Mouse (Mus musculus): Measurements from ENCODE around the gene Tex48. TPM values are rescaled to one million over a fixed set of nuclear protein-coding genes. Genes with fewer than 3 reads are reported as not detected.

Gene Tex48
- not detected for total RNA-seq (2021)
- long read RNA-seq, experiment 1: 0 reads
- long read RNA-seq, experiment 2: 0 reads

DNA sequence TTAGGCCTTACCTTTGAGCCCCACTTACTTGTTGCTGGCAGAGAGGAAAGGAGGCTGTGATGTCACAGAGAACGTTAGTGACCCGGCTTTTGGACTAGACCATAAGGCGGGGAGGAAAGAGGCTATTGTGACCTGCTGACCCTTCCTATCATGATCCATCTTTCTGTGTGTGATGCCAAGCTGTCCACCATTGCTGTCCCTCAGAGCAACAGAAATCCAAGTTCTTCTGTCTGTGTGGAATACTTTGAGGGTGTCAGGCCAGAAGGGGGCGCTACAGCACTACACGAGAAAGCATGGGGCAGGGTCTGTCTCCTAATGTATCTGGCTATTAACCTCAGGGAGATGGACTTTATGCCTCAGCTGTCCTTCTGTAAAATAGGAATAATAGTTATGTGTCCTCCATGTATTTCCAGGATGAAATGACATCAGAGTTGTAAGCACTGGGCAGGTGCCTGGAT is at the start of gene Tex48:
Tex48 (minus strand) TSS at position 51 of the 458 bp plus-strand sequence.
- DNase-seq: peak; percentile 38

DNA sequence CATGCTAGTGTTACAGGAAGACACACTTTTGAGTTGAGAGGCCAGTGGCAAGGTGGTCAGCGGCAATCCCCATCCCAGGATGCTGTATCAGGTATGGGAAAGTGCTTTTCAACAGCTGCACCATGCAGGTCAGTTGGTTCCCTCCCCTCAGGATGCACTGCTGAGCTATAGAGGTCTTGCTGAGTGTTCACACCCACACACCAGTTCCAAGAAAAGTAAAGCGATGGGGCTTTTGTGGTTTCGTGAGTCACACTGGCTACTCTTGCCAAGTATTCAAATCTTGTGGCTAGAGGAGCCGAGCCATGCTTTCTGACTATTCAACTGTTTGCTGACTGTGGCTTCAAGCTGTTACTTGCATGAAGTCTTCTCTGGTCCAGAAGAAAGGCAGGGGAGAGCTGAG is 46.0 kb upstream of the Tex48 start:
- no peak for DNase-seq

DNA sequence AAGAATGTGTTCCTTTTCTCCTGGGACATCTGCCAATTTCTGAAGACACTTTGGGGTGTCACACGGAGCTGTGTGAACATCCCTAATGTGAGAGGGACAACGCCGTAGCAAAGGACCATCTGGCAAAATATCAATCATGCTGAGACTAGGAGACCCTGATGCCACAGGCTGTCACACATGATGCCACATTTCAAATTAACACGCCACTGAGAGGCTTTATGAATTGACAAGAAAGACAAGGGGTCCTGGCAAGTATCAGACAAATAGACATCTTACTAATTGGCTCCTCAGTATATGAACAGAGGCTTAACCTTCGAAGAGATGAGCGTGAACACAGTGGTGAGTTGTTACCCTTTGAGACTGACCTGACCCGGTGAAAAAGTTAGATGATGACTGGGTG is 43.5 kb upstream of the Tex48 start:
- no peak for DNase-seq

DNA sequence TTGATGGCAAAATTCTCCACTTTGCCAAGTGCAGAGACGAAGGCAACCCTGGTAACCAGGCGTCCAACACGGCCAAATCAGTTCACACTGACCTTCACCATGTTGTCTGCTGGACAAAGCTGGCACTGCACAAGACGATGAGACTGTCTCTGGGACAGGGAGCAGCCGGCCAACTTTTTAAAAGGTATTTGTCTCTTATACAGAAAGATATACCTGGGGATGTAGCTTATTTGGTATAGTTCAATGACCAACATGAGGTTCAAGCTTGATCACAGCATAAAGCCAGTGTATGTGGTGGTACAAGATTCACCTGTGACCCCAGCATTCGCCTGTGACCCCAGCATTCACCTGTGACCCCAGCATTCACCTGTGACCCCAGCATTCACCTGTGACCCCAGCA is 41.1 kb upstream of the Tex48 start, which contains the start of gene Gm11214:
Gm11214 (minus strand) TSS at position 101 of the 400 bp plus-strand sequence.
- DNase-seq: no peak

DNA sequence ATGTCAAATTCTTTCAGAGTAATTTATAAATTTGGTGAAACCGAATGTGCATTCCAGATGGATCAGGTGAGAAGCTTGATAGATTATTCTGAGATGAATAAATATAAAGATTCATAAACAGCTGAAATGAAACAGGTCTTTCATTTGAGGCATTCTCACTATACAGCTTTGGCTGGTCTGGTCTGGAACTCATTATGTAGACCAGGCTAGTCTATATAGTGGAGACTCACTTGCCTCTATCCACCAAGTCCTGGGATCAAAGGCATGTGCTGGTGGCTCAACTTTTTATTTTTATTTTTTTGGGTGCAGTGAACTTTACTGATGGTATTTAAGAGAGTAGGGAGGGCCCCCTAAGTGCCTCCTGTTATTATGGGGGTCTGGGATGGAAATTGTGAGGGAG is 39.6 kb upstream of the Tex48 start:
- no peak for DNase-seq

DNA sequence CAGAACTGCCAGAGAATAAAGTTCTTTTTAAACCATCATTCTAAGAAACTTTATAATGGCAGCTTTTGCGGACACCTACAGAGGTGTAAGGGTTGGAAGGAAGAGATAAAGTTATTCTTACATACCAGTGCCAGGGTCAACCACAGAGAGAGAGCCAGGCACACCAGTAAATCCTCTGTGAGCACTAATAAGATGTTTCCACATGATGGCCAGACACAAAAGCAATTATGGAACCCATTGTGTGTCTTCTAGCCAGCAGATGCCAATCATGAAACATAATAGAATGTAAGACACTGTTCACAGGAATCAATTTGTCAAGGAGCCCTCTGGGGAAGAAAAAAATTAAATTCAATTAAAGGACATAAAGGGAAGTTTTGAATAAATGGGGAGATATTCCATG is 39.2 kb upstream of the Tex48 start:
- DNase-seq: no peak

DNA sequence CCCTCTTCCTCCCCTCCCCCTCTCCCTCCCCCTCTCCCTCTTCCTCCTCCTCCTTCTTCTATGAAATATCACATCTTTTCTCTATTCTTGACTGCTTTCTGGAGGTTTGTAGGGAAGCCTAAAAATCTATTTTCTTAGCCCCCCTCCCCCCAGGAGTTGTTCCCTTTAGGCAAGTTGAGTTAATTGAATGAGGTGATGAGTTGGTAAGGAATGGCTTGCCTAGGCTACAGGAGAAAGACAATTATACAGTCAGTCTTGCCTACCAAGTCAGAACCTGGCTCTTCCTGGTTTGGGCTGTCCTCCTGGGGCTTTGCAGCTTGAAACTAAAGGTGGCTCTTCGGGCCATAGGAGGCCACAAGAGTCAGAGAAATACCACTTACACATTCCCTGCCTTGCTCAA is 37.5 kb upstream of the Tex48 start:
- DNase-seq: no peak

DNA sequence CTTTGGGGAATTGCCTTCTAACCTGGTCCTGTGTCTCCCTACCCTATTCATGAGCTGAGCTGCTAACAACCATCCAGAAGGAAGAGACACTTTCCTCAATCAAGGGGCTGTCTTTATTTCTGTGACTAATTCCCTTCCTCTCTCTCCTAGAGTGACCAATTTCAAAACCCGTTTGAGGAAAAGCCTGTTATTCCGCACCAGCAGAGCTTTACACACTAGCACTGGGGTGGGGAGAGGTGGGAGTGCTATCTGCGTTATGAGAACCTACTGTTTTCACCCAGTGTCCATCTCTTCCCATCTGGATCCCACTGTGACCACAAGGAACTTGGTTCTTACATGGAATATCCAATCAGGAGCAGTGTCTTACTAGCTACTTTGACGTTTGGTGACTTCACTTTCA is 36.9 kb upstream of the Tex48 start:
- DNase-seq: no peak

DNA sequence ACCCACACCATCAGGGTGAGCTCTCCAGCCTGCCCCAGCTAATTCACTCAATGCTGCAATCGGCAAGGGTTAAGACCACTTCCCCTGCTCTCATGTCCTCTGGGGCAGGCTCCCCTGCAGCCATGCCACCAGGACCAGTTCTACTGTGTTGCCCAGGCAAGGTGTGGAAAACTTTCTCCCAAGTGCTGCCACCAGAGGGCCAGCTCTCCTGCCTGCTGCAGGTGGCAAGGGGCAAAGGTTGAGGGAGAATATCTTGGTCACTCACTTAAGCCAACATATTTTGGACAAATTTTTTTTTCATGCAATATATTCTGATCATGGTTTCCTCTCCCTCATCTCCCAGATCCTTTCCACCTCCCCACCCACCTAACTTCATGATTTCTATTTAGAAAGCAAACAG is 32.2 kb upstream of the Tex48 start:
- peak; percentile 8 for DNase-seq

DNA sequence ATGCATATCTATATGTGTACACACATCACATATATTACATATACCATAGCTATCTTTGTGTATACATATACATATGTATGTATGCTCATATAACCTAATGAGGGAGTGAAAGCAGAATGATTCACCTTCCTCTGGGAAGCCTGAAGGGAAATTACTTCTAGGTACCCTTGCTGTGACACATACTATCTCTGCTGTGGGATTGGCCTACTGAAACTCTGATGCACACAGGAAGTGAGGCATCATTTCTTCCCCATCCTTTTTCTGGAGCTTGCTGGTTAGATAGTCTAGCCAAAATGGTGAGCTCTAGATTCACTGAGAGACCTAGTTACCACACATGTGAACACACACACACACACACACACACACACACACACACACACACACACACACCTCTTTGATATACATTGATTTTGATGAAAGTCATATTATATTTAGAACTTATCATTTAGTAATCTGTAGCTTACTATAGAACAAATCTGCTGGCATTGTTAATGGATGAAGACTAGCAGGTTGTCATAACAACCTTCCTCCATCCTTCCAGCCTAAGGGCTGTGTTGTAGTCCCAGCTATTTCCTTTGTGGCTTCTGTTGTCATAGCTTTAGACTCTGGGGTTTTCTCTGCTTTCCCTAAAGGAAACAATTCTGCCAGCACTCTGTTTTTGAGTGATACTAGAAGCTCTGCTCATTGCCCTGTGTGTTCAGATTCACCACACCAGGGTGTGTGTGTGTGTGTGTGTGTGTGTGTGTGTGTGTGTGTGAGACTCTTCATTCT is 21.9 kb upstream of the Tex48 start:
- no peak for DNase-seq

DNA sequence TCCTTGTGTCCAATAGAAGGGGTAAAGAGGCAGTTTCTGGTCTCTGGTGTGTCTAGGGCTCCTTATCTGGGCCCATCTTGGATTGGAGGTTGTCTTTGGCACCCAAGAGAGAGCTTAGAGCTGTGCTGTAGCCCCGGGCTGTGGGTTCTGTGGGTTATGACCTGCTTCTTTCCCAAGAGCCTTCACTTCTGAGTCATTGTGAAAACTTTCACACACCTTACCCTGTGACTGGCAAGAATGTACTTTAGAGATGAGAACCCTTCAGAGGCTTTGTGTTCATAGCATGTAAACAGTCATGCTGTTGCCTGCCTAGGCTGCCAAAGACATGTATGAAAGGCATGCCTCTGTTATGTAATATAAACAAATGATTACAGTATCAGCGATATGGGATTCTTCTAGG is 17.6 kb upstream of the Tex48 start:
- DNase-seq: no peak

DNA sequence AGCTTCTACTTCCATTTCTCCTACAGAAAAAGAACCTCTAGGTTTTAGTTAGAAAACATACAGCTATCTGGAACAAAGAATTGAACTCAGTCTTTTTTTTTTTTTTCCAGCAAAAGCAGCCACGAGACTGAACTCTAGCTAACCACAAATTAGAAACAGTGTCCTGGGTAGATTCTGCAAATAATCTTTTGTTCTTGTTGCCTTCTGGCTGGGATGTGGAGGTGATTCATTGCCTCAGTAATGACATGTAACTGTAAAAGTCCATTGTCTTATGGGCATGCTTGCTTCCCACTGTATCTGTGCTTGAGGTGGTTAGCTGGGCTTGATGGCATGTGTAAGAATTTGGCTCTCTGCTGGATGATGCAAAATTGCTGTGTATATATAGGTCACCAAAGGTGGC is 16.4 kb upstream of the Tex48 start:
- DNase-seq: no peak

DNA sequence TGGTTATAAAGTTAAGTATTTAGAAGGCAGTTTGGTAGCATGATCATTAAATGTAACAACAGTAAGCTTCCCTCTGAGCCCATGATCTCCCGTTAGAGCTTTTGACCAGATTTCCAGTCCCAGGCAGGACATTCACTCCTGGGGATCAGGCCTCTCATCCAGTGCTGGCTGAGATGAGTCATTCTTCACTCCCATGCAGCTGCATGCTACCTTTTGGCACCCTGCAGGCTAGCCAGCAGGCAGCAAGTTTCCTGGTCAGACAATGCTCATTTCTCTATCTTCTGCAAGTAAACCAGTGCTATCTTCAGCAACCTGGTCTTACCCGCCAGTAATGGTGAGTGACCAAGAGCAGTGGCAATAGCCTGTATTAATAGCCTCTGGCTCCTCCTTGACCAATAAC is 11.0 kb upstream of the Tex48 start:
- DNase-seq: no peak

DNA sequence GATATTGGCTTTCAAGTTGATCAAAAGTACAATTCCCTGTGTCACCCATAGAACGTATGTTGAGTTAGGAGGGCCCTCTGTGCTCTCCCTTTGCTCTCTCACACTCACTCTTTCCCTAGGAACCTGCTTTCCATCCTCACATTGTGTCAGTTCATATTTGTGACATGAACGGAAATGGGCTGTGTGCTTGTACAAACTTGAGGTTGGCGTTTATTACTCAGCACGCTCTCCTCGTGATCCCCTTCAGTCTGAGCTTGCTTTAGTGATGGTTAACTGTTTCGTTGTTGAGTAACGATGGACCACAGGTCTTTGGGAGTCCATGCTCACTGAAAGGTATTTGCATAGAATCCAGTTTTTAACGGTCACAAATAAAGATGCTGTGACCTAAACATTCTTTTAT is 4.9 kb upstream of the Tex48 start:
- DNase-seq: no peak

DNA sequence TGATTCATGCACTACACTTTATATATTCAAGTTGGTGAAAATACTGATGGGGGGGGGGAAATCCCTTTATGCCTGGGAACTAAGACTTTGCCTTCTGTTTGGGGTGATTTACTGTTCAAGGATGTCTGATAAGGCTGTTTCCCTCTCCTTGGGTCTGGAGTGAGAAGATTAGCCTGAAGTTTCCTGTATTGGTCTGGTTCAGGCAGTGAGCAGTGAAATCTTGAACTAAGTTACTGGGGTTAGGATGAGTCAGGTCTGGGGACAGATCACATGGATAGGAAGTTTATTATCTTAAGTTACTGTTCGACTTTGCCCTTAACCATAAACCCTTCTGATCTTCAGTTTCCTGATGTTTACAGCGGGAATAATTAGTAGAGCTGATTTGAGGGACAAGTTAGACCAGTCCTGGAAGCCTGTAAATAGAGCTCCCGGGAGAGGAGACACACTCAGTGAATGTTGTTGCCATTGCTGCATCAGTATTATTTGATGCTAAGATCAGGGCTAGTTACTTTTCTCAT is 3.4 kb upstream of the Tex48 start:
- no peak for DNase-seq

DNA sequence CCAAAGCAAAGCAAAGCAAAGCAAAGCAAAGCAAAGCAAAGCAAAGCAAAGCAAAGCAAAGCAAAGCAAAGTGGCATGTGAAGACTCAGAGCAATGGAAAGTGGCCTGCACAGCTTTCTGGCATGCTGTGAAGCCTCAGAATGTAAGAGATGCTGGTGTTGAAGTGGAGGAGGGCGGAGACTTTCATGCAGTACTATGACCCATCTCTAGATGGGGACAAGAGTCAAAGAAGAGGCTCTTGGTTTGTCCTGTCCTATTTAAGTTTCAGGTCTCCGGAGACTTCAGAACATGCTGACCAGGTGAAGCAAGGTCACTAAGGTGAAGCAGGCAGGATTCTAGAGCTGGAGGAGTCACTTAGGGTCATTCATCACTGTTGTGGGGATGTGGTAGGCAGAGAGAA is 367 bp downstream of the Tex48 start:
- DNase-seq: no peak

DNA sequence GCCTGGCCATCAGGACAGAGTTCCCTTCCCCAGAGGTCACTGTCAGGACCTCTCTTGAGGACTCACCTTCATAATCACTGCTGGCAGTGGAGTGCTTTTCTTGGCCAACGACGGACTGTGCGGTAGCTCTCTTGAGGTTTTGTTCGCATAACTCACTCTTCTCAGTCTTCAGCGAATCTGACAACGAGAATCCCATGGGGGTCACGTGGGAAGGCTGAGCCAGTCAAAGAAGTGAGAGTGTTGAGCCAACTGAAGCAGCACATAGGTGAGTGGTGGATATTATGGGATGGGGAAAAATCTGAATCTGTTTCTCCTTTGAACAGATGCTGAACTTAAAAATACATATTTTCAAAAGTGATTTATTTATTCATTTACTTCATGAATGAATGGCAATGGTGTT is 13.8 kb downstream of the Tex48 start:
- DNase-seq: no peak

DNA sequence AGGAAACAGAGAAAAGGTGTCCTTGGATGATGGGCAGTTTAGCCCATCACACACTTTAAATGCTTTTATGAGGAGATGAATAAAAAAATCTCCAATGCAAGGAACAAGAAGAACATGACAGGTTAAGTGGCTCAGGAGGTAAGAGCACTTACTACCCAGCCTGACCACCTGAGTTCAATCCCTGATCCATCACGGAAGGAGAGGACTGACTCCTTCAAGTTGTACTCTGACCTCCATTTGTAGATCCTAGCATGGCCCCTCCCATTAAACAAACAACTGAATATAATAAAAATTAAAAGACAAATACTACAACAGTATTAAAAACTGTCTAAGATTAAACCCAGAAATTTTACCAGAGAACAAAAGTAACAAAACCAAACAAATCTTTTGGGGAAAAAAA is 16.3 kb downstream of the Tex48 start:
- no peak for DNase-seq

DNA sequence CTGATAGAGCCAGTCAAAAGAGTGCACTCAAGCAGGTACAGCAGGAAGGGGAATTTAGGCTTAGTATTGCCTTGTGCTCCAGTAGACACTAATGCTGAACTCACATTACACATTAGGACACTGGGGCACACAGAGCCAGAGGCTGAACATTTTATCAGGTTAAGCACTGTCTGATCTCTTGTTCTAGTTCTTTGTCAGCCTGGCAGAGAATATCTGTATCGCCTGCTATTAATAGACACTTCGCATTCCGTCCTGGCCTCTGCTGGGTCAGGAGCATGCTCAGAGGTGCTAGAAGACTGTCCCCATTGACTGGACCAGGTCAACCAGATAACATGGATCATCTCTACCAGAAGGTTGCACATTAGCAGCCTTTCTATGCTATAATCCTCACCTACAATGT is 16.7 kb downstream of the Tex48 start:
- no peak for DNase-seq

DNA sequence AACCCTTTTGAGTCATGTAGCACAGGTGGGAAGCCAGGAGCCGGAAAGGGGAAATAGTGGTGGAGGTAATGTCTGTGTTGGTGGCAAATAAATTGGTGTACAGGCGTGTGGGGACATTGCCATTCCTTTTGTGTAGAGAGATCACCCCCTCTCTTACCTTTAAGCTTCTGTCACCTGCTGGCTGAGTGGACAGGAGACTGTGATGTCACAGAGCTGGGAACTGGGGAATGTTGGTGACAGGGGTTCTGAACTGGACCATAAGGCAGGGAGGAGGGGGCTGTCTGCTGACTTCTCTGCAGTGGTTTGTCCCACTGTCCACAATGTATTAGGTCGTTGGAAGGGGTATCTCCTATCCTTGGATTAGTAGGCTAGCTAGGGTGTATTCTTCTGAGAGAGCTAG is 17.3 kb downstream of the Tex48 start, which contains the start of gene Gm11213:
Gm11213 (minus strand) TSS at position 317 of the 400 bp plus-strand sequence.
- DNase-seq: no peak

DNA sequence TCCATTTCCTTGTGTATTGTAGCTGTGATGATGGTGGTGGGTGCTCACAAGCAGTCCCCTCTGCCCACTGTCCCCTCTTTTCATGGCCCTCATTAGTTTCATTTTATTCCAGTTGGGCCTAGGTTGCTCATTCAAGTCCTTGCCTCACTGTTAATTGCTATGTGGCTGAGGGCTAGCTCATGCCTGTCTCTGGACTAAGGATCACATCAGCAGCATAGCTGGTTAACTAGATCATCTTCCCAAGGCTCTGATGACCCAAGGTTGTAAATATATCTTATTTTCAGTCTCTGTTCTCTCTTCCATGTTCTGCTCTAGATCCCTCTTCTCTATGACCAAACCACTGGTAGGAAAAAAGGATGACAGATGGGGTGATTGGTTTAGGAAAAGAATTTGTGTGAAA is 21.0 kb downstream of the Tex48 start:
- no peak for DNase-seq

DNA sequence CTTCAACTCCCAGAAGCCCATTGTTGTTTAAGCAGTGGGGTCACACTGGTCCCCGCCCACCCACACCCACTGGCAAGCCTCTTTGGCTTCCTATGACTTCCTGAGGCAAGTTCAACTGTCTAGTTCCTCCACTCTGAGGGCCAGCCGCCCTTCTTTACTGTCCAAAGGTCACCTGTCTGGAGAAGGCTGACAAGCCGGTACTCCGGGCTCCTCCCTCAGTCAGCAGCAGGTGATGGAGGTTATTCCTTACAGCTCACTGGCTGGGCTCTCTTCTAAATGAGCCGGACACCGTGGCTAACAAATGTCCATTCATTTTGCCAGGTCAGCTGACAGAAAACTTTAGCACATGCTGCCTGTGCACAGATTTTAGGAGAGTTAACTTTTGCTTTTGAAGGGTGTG is 21.4 kb downstream of the Tex48 start:
- no peak for DNase-seq

DNA sequence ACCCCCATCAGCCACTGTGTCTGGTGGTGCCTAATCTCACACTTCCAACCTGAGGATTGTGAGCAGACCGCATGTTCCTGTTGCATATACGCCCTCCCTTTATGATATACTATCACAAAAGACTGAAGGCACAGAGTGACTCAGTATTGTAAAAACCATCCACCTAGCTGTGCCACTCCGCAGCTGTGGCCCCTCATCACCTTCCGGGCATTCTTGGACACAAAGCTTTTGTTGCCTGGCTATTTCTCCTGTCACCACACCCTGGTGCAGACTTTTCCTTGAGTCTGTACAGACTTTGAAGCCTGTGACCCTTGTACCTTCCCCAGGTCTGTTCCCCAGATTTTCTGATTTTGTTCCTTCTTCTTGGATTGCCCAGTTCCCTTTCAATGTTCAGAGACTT is 26.2 kb downstream of the Tex48 start:
- no peak for DNase-seq

DNA sequence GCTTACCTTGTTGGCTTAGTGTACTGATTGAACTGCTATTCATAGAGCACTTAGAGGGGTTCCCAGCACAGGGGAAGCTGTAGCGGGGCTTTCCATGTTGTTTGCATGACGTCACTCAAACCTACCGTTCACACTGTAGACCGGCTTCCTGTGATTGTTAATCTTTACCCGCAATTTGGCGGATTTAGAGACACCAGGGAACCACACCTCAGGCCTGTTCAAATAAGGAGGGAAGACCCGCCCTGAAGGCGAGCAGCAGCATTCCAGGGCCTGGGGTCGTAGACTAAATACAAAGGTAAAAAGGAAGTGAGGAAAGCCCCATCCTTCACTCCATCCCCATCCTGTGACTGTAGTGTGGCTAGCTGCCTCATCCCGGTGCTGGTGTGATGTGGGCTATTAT is 27.0 kb downstream of the Tex48 start:
- DNase-seq: no peak

All from adrenal gland, postnatal 10 days (tissue).